Mouse (Mus musculus): ENCODE results near the gene Gabpb2. TPM values are rescaled to one million over a fixed set of nuclear protein-coding genes. Genes with fewer than 3 reads are reported as not detected.

The Gabpb2 gene
- polyA plus RNA-seq, 1 experiment from 2014 or later, result 3.9 TPM

GRCm38 (mm10) chr3:95233303-95233980 lies 15.7 kb upstream of the Gabpb2 start:
- H3K4me1 ChIP-seq (replicated peaks; ENCODE audit: control insufficient read depth, insufficient read depth, low read length), result peaks cover 22% of the 10 kb centered on the region
- 74% methylated on average over 16 of the region's 16 CpGs for WGBS
- no peak overlapping the region for H3K4me2 ChIP-seq (replicated peaks)
- H3K9me3 ChIP-seq (ENCODE audit: control insufficient read depth, low read length), result no peaks in the 10 kb centered on the region
- no peak overlapping the region for H3K9ac ChIP-seq
- ATAC-seq (ENCODE audit: low FRiP score) (no peak), DNase-seq (ENCODE audit: low spot score) (no peak)
- H3K27ac ChIP-seq, result no peak overlapping the region
- no peak overlapping the region for H3K4me3 ChIP-seq (replicated peaks; ENCODE audit: low read length)
- no peaks in the 10 kb centered on the region for H3K27me3 ChIP-seq (ENCODE audit: control insufficient read depth, insufficient read depth, low read length)
- peaks cover 70% of the 10 kb centered on the region for H3K36me3 ChIP-seq (replicated peaks; ENCODE audit: control insufficient read depth, insufficient read depth)

GRCm38 (mm10) chr3:95232771-95233170 lies 15.1 kb upstream of the Gabpb2 start:
- 91% methylated on average over 7 of the region's 7 CpGs for whole genome bisulfite sequencing
- Histone ChIP-seq H3K4me3 (replicated peaks; ENCODE audit: low read length) (no peak overlapping the region), H3K4me2 (replicated peaks) (no peak overlapping the region), H3K9ac (no peak overlapping the region), H3K27ac (no peak overlapping the region), H3K4me1 (replicated peaks; ENCODE audit: control insufficient read depth, insufficient read depth, low read length) (peaks cover 22% of the 10 kb centered on the region), H3K9me3 (ENCODE audit: control insufficient read depth, low read length) (no peaks in the 10 kb centered on the region), H3K27me3 (ENCODE audit: control insufficient read depth, insufficient read depth, low read length) (no peaks in the 10 kb centered on the region), H3K36me3 (replicated peaks; ENCODE audit: control insufficient read depth, insufficient read depth) (peaks cover 64% of the 10 kb centered on the region)
- ATAC-seq (ENCODE audit: low FRiP score), result no peak
- no peak for DNase-seq (ENCODE audit: low spot score)

- DNase-seq (ENCODE audit: low spot score) (no peak), ATAC-seq (ENCODE audit: low FRiP score) (no peak)
- Histone ChIP-seq H3K9me3 (ENCODE audit: control insufficient read depth, low read length) (no peaks in the 10 kb centered on the region), H3K4me1 (replicated peaks; ENCODE audit: control insufficient read depth, insufficient read depth, low read length) (peaks cover 27% of the 10 kb centered on the region), H3K9ac (peak within 1 kb of the TSS; percentile 86), H3K4me2 (replicated peaks) (peak within 1 kb of the TSS; percentile 70), H3K36me3 (replicated peaks; ENCODE audit: control insufficient read depth, insufficient read depth) (peaks cover 52% of the 10 kb centered on the region), H3K27ac (peak within 1 kb of the TSS; percentile 98), H3K27me3 (ENCODE audit: control insufficient read depth, insufficient read depth, low read length) (no peaks in the 10 kb centered on the region), H3K4me3 (replicated peaks; ENCODE audit: low read length) (peak within 1 kb of the TSS; percentile 67)
- whole genome bisulfite sequencing, result 72% methylated on average over 13 of the region's 13 CpGs
Observed at GRCm38 (mm10) chr3:95231298-95232221, 13.8 kb upstream of the Gabpb2 start, which contains the start of gene Mllt11. Mllt11 (minus strand) TSS chr3:95232171.

GRCm38 (mm10) chr3:95230495-95231297 lies 13.0 kb upstream of the Gabpb2 start:
- Histone ChIP-seq H3K9me3 (ENCODE audit: control insufficient read depth, low read length) (no peaks in the 10 kb centered on the region), H3K4me3 (replicated peaks; ENCODE audit: low read length) (peak overlapping the region; percentile 67), H3K4me2 (replicated peaks) (peak overlapping the region; percentile 70), H3K27ac (peak overlapping the region; percentile 98), H3K9ac (peak overlapping the region; percentile 86), H3K4me1 (replicated peaks; ENCODE audit: control insufficient read depth, insufficient read depth, low read length) (peaks cover 36% of the 10 kb centered on the region), H3K36me3 (replicated peaks; ENCODE audit: control insufficient read depth, insufficient read depth) (peaks cover 48% of the 10 kb centered on the region), H3K27me3 (ENCODE audit: control insufficient read depth, insufficient read depth, low read length) (no peaks in the 10 kb centered on the region)
- 34% methylated on average over 8 of the region's 8 CpGs for WGBS
- peak; percentile 29; the same call in 1 of the 2 replicates for ATAC-seq (ENCODE audit: low FRiP score)
- DNase-seq (ENCODE audit: low spot score), result peak; percentile 32

GRCm38 (mm10) chr3:95229781-95230494 lies 12.2 kb upstream of the Gabpb2 start:
- H3K36me3 ChIP-seq (replicated peaks; ENCODE audit: control insufficient read depth, insufficient read depth), result peaks cover 48% of the 10 kb centered on the region
- peaks cover 42% of the 10 kb centered on the region for H3K4me1 ChIP-seq (replicated peaks; ENCODE audit: control insufficient read depth, insufficient read depth, low read length)
- DNase-seq (ENCODE audit: low spot score) (peak; percentile 31), ATAC-seq (ENCODE audit: low FRiP score) (no peak)
- 0% methylated on average over 13 of the region's 13 CpGs for WGBS
- H3K4me3 ChIP-seq (replicated peaks; ENCODE audit: low read length), result peak overlapping the region; percentile 67
- peak overlapping the region; percentile 70 for H3K4me2 ChIP-seq (replicated peaks)
- H3K9ac ChIP-seq, result peak overlapping the region; percentile 86
- no peaks in the 10 kb centered on the region for H3K27me3 ChIP-seq (ENCODE audit: control insufficient read depth, insufficient read depth, low read length)
- no peaks in the 10 kb centered on the region for H3K9me3 ChIP-seq (ENCODE audit: control insufficient read depth, low read length)
- H3K27ac ChIP-seq, result peak overlapping the region; percentile 98

- no peaks in the 10 kb centered on the region for H3K9me3 ChIP-seq (ENCODE audit: control insufficient read depth, low read length)
- peaks cover 48% of the 10 kb centered on the region for H3K36me3 ChIP-seq (replicated peaks; ENCODE audit: control insufficient read depth, insufficient read depth)
- peak overlapping the region; percentile 67 for H3K4me3 ChIP-seq (replicated peaks; ENCODE audit: low read length)
- H3K27ac ChIP-seq, result peak overlapping the region; percentile 98
- ATAC-seq (ENCODE audit: low FRiP score), result no peak; the same call in none of the 2 replicates
- H3K27me3 ChIP-seq (ENCODE audit: control insufficient read depth, insufficient read depth, low read length), result no peaks in the 10 kb centered on the region
- H3K4me2 ChIP-seq (replicated peaks), result peak overlapping the region; percentile 70
- WGBS, result 1% methylated on average over 41 of the region's 43 CpGs
- DNase-seq (ENCODE audit: low spot score), result peak; percentile 51
- peaks cover 50% of the 10 kb centered on the region for H3K4me1 ChIP-seq (replicated peaks; ENCODE audit: control insufficient read depth, insufficient read depth, low read length)
- H3K9ac ChIP-seq, result peak overlapping the region; percentile 86
Observed at GRCm38 (mm10) chr3:95228894-95229780, 11.4 kb upstream of the Gabpb2 start.

- peak; percentile 91 for ATAC-seq (ENCODE audit: low FRiP score)
- peak within 1 kb of the TSS; percentile 86 for H3K9ac ChIP-seq
- peaks cover 51% of the 10 kb centered on the region for H3K4me1 ChIP-seq (replicated peaks; ENCODE audit: control insufficient read depth, insufficient read depth, low read length)
Observed at GRCm38 (mm10) chr3:95228148-95228893, 10.6 kb upstream of the Gabpb2 start, which contains the start of gene Cdc42se1. Cdc42se1 (plus strand) TSS chr3:95228732.

More at GRCm38 (mm10) chr3:95228148-95228893, 10.6 kb upstream of the Gabpb2 start, which contains the start of gene Cdc42se1:
- Histone ChIP-seq H3K27me3 (ENCODE audit: control insufficient read depth, insufficient read depth, low read length) (no peaks in the 10 kb centered on the region), H3K4me3 (replicated peaks; ENCODE audit: low read length) (peak within 1 kb of the TSS; percentile 67), H3K27ac (peak within 1 kb of the TSS; percentile 98), H3K36me3 (replicated peaks; ENCODE audit: control insufficient read depth, insufficient read depth) (peaks cover 48% of the 10 kb centered on the region), H3K9me3 (ENCODE audit: control insufficient read depth, low read length) (no peaks in the 10 kb centered on the region), H3K4me2 (replicated peaks) (peak within 1 kb of the TSS; percentile 70)
- WGBS, result under 1% methylated on average over 63 of the region's 64 CpGs
- DNase-seq (ENCODE audit: low spot score), result peak; percentile 91

Data from hindbrain, embryonic 14.5 days (tissue).